Comparison of ENCODE assay signal across 10 mouse cellular contexts in the genomic region with DNA sequence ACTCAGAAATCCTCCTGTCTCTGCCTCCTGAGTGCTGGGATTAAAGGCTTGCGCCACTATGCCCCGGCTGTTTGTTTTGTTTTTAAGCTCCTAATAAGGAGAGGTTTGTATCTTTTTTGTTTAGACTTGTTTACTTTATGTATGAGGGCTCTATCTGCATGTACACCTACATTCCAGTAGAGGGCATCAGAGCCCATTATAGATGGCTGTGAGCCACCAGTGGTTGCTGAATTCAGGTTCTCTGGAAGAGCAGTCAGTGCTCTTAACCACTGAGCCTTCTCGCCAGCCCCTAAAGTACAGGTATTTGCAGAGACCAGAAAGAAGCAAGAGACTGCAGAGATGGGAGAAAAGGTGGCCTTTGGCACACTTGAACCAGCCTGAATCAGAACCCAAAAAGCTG. TPM values are rescaled to one million over a fixed set of nuclear protein-coding genes. Genes with fewer than 3 reads are reported as not detected.
A peak's percentile ranks its signal among the peaks of the same experiment; 100 is the strongest.
DNase-seq lines count a peak whose midpoint lies in the region; ATAC-seq lines count a peak whose summit lies in the region.
"Had no signal": no experiment of that assay in that cellular context is flagged by ENCODE, and none has a peak within 500 bp of the region (broad histone marks: within the 10 kb centered on the region; RNA-seq: fewer than 3 reads in every experiment).

No protein-coding gene starts in this region.

- no peak overlapping the region for H3K27ac ChIP-seq in hindbrain, embryonic 10.5 days
- no peak overlapping the region for H3K27ac ChIP-seq in hindbrain, embryonic 12.5 days
- no peak overlapping the region for H3K27ac ChIP-seq in forebrain, embryonic 14.5 days (ENCODE audit: low read depth, low read length)
- H3K27ac ChIP-seq: embryonic facial prominence, embryonic 12.5 days; limb, embryonic 15.5 days had no signal

- no peaks in the 10 kb centered on the region for H3K36me3 ChIP-seq in hindbrain, embryonic 10.5 days
- H3K36me3 ChIP-seq in hindbrain, embryonic 12.5 days = no peaks in the 10 kb centered on the region
- H3K36me3 ChIP-seq in forebrain, embryonic 14.5 days (ENCODE audit: control insufficient read depth, insufficient read depth, low read length) = no peaks in the 10 kb centered on the region
- H3K36me3 ChIP-seq: embryonic facial prominence, embryonic 12.5 days; limb, embryonic 15.5 days had no signal

- 48% methylated on average over 3 of the region's 3 CpGs for WGBS in hindbrain, embryonic 10.5 days
- WGBS in hindbrain, embryonic 12.5 days = 42% methylated on average over 3 of the region's 3 CpGs
- 38% methylated on average over 3 of the region's 3 CpGs for WGBS in forebrain, embryonic 14.5 days
- 32% methylated on average over 3 of the region's 3 CpGs for WGBS in large intestine, adult 2 months

- H3K4me1 ChIP-seq in hindbrain, embryonic 10.5 days (replicated peaks) = no peaks in the 10 kb centered on the region
- no peaks in the 10 kb centered on the region for H3K4me1 ChIP-seq in hindbrain, embryonic 12.5 days
- no peaks in the 10 kb centered on the region for H3K4me1 ChIP-seq in forebrain, embryonic 14.5 days (ENCODE audit: control insufficient read depth, insufficient read depth, low read length)
- H3K4me1 ChIP-seq: embryonic facial prominence, embryonic 12.5 days; limb, embryonic 15.5 days had no signal

- no peak overlapping the region for H3K4me3 ChIP-seq in hindbrain, embryonic 10.5 days
- no peak overlapping the region for H3K4me3 ChIP-seq in hindbrain, embryonic 12.5 days
- H3K4me3 ChIP-seq in forebrain, embryonic 14.5 days (ENCODE audit: low read depth, low read length) = no peak overlapping the region
- H3K4me3 ChIP-seq: embryonic facial prominence, embryonic 12.5 days; limb, embryonic 15.5 days had no signal

- peak; percentile 18 for DNase-seq in hindbrain, embryonic 10.5 days (ENCODE audit: low spot score)
- DNase-seq in CD4-positive helper T cell, adult 2 months (ENCODE audit: low read depth, low spot score) = peak; percentile 62
- DNase-seq in T-cell, adult 2 months (ENCODE audit: low spot score) = peak; percentile 44
- DNase-seq in forebrain, embryonic 14.5 days (ENCODE audit: low spot score) = peak; percentile 84
- peak; percentile 10 for DNase-seq in large intestine, adult 2 months (ENCODE audit: low read depth, low spot score)
- no peak for DNase-seq in ovary, postnatal 10 days (ENCODE audit: low spot score)

- no peak for ATAC-seq in hindbrain, embryonic 12.5 days (ENCODE audit: low FRiP score)
- ATAC-seq in forebrain, embryonic 14.5 days = no peak
- 0 out of 2 replicates have a peak, but pooled peaks have one; percentile 58 for ATAC-seq in monocyte, adult 5-6 weeks (replicated peaks; ENCODE audit: insufficient number of reproducible peaks, low FRiP score, low TSS enrichment, poor library complexity, severe bottlenecking)

- no peaks in the 10 kb centered on the region for H3K9me3 ChIP-seq in hindbrain, embryonic 10.5 days
- H3K9me3 ChIP-seq in hindbrain, embryonic 12.5 days (replicated peaks) = no peaks in the 10 kb centered on the region
- H3K9me3 ChIP-seq in forebrain, embryonic 14.5 days (replicated peaks; ENCODE audit: control insufficient read depth, low read length) = no peaks in the 10 kb centered on the region
- H3K9me3 ChIP-seq: embryonic facial prominence, embryonic 12.5 days; limb, embryonic 15.5 days had no signal

- H3K4me2 ChIP-seq in hindbrain, embryonic 12.5 days (replicated peaks) = no peak overlapping the region
- H3K4me2 ChIP-seq in forebrain, embryonic 14.5 days (ENCODE audit: low read length) = no peak overlapping the region
- H3K4me2 ChIP-seq: embryonic facial prominence, embryonic 12.5 days; limb, embryonic 15.5 days had no signal

- no peaks in the 10 kb centered on the region for H3K27me3 ChIP-seq in hindbrain, embryonic 10.5 days (ENCODE audit: insufficient read depth, poor library complexity, severe bottlenecking)
- H3K27me3 ChIP-seq in hindbrain, embryonic 12.5 days = no peaks in the 10 kb centered on the region
- no peaks in the 10 kb centered on the region for H3K27me3 ChIP-seq in forebrain, embryonic 14.5 days (replicated peaks; ENCODE audit: control insufficient read depth, insufficient read depth, low read length)
- H3K27me3 ChIP-seq: embryonic facial prominence, embryonic 12.5 days; limb, embryonic 15.5 days had no signal

- H3K9ac ChIP-seq in hindbrain, embryonic 12.5 days = no peak overlapping the region
- no peak overlapping the region for H3K9ac ChIP-seq in forebrain, embryonic 14.5 days (ENCODE audit: low read length)
- H3K9ac ChIP-seq: embryonic facial prominence, embryonic 12.5 days; limb, embryonic 15.5 days had no signal

RNA-seq across cellular contexts. Expression of a gene that starts 46.3 kb away (rescaled TPM):
- polyA plus RNA-seq in hindbrain, embryonic 10.5 days (2016; fragmentation: Nextera tagmentation; extraction: Ambion mirVana) = 2.4 and 2.5 TPM in 2 replicates
- 4.1 and 4.2 TPM in 2 replicates for polyA plus RNA-seq in hindbrain, embryonic 12.5 days (2016; fragmentation: Nextera tagmentation; extraction: Ambion mirVana)
- polyA plus RNA-seq in forebrain, embryonic 14.5 days (2014; fragmentation: Nextera tagmentation; extraction: Ambion mirVana) = 1.5 and 1.7 TPM in 2 replicates
- 3.3 and 3.4 TPM in 2 replicates for polyA plus RNA-seq in large intestine, adult 2 months (2012; rRNA removed)
- 7.0 to 20.0 TPM (median 11.4 TPM) in 3 replicates for total RNA-seq in monocyte, adult 5-6 weeks (2017)

RNA-seq across cellular contexts. Expression of a gene that starts 52.5 kb away (rescaled TPM):
- not detected in 2 replicates for polyA plus RNA-seq in hindbrain, embryonic 10.5 days (2016; fragmentation: Nextera tagmentation; extraction: Ambion mirVana)
- not detected in 2 replicates for polyA plus RNA-seq in hindbrain, embryonic 12.5 days (2016; fragmentation: Nextera tagmentation; extraction: Ambion mirVana)
- polyA plus RNA-seq in forebrain, embryonic 14.5 days (2014; fragmentation: Nextera tagmentation; extraction: Ambion mirVana) = not detected in 2 replicates
- polyA plus RNA-seq in large intestine, adult 2 months (2012; rRNA removed) = 1.4 and 35.2 TPM in 2 replicates
- total RNA-seq in monocyte, adult 5-6 weeks (2017) = not detected in 3 replicates
- polyA plus RNA-seq: embryonic facial prominence, embryonic 12.5 days had no signal
